9 mouse cellular contexts compared by ENCODE assay signal in genomic region chr11:33203383-33204328, GRCm38 (mm10). TPM values are rescaled to one million over a fixed set of nuclear protein-coding genes. Genes with fewer than 3 reads are reported as not detected.
DNase-seq lines count a peak whose midpoint lies in the region; ATAC-seq and TF ChIP-seq lines count a peak whose summit lies in the region.
"Had no signal": no experiment of that assay in that cellular context is flagged by ENCODE, and none has a peak within 500 bp of the region (broad histone marks: within the 10 kb centered on the region; RNA-seq: fewer than 3 reads in every experiment).

Gene Tlx3 (minus strand): TSS chr11:33203589.

- WGBS in forebrain, postnatal 0 days = 3% methylated on average over 80 of the region's 81 CpGs
- WGBS in neural tube, embryonic 12.5 days = under 1% methylated on average over 81 of the region's 81 CpGs

- DNase-seq in right cerebral cortex, postnatal 4 days = peak; percentile 44
- DNase-seq in right cerebral cortex, postnatal 36 days (ENCODE audit: low spot score in 2 of 2) = no peak
- DNase-seq in cerebellum, adult 9-11 months = peak; percentile 93
- DNase-seq in forebrain, postnatal 0 days = peak; percentile 83
- DNase-seq in kidney, postnatal 14 days = peak; percentile 24
- no peak for DNase-seq in layer of hippocampus, adult 8-10 months (ENCODE audit: low spot score in 2 of 2)

- no peaks in the 10 kb centered on the region for H3K36me3 ChIP-seq in forebrain, postnatal 0 days (ENCODE audit: insufficient read depth)
- H3K36me3 ChIP-seq in neural tube, embryonic 12.5 days = no peaks in the 10 kb centered on the region

- H3K4me1 ChIP-seq in forebrain, postnatal 0 days (ENCODE audit: insufficient read depth) = no peaks in the 10 kb centered on the region; the same call in 1 of the 2 replicates
- peaks cover 28% of the 10 kb centered on the region for H3K4me1 ChIP-seq in neural tube, embryonic 12.5 days

- H3K4me3 ChIP-seq in forebrain, postnatal 0 days (ENCODE audit: low read depth, low read length) = 0 out of 2 replicates have a peak within 1 kb of the TSS, but pooled peaks have one; percentile 9
- H3K4me3 ChIP-seq in neural tube, embryonic 12.5 days = peak within 1 kb of the TSS; percentile 47

- H3K9ac ChIP-seq in forebrain, postnatal 0 days = no peak within 1 kb of the TSS
- peak within 1 kb of the TSS; percentile 65 for H3K9ac ChIP-seq in neural tube, embryonic 12.5 days

- H3K4me2 ChIP-seq in forebrain, postnatal 0 days (ENCODE audit: low read depth) = peak within 1 kb of the TSS; percentile 28
- H3K4me2 ChIP-seq in neural tube, embryonic 12.5 days (replicated peaks) = peak within 1 kb of the TSS; percentile 66

- no peak within 1 kb of the TSS for H3K27ac ChIP-seq in forebrain, postnatal 0 days (ENCODE audit: low read depth, low read length)
- H3K27ac ChIP-seq in neural tube, embryonic 12.5 days = peak within 1 kb of the TSS; percentile 68

- peaks cover 66% of the 10 kb centered on the region for H3K27me3 ChIP-seq in forebrain, postnatal 0 days (ENCODE audit: insufficient read depth, low read length)
- peaks cover 83% of the 10 kb centered on the region for H3K27me3 ChIP-seq in neural tube, embryonic 12.5 days (replicated peaks)

- no peaks in the 10 kb centered on the region for H3K9me3 ChIP-seq in forebrain, postnatal 0 days (ENCODE audit: low read length)
- no peaks in the 10 kb centered on the region for H3K9me3 ChIP-seq in neural tube, embryonic 12.5 days

- no peak for TF ChIP-seq CTCF in forebrain, postnatal 0 days (IDR thresholded peaks at IDR 0.05; ENCODE audit: low read depth)

- ATAC-seq in forebrain, postnatal 0 days = peak; percentile 18; the same call in 1 of the 2 replicates
- ATAC-seq in neural tube, embryonic 12.5 days (ENCODE audit: low FRiP score, low read depth) = peak; percentile 53

RNA-seq across cellular contexts. Expression of gene Tlx3, which starts in this region (rescaled TPM):
- not detected in 2 replicates for total RNA-seq in forebrain, postnatal 0 days (2014; rRNA removed)
- not detected in 2 replicates for polyA plus RNA-seq in forebrain, postnatal 0 days (2015; fragmentation: Nextera tagmentation; extraction: Ambion mirVana)
- 64.6 and 83.5 TPM in 2 replicates for polyA plus RNA-seq in neural tube, embryonic 12.5 days (2016; fragmentation: Nextera tagmentation; extraction: Ambion mirVana)
- not detected for total RNA-seq in layer of hippocampus, adult 8-10 months (2022)
- total RNA-seq: layer of hippocampus, postnatal 36 days had no signal
- polyA plus RNA-seq: testis, adult 2 months had no signal

Comparison
In these comparisons a context has a peak if more than half of its experiments do, and no peak if none do; other contexts are left out.
1. RNA of gene Tlx3 (polyA plus RNA-seq): 64.6 to 83.5 TPM in neural tube, embryonic 12.5 days; not detected in forebrain, postnatal 0 days; every median in the first group is over 10 times any median in the second.
2. DNase-seq: peak in right cerebral cortex, postnatal 4 days (single experiment), cerebellum, adult 9-11 months (single experiment) and kidney, postnatal 14 days (single experiment); none in right cerebral cortex, postnatal 36 days (0 of 2) and layer of hippocampus, adult 8-10 months (0 of 2).
3. Peak in DNase-seq, ATAC-seq, H3K4me3 ChIP-seq and H3K4me2 ChIP-seq in forebrain, postnatal 0 days; RNA of the gene not detected or under 1 TPM.